Mouse (Mus musculus) E14TG2a.4 (cell line): ENCODE results near the gene Castor1.

Experiments
- H3K27me3 ChIP-seq: 2 replicates; pipeline ENCODE4 v1.6.1; 2014; ENCODE audit warnings: low read length, control low read depth; ENCODE audit not compliant: insufficient read depth
- H3K36me3 ChIP-seq: 2 replicates; pipeline ENCODE4 v1.6.1; 2014; ENCODE audit warnings: low read length, control low read depth; ENCODE audit not compliant: insufficient read depth
- H3K4me1 ChIP-seq: replicated peaks from 2 replicates; pipeline ENCODE4 v1.6.1; 2014; ENCODE audit warnings: low read depth, low read length, control low read depth
- H3K4me3 ChIP-seq: replicated peaks from 2 replicates; pipeline ENCODE4 v1.5.1; 2014; ENCODE audit warnings: mild to moderate bottlenecking, low read length
- H3K9me3 ChIP-seq: 2 replicates; pipeline ENCODE4 v1.6.1; 2014; ENCODE audit warnings: low read length, control low read depth
- CTCF ChIP-seq: conservative IDR thresholded peaks from 2 replicates; pipeline ENCODE4 v1.5.1; 2014; ENCODE audit warnings: low read length
- NANOG ChIP-seq: IDR thresholded peaks from 2 replicates; pipeline ENCODE4 v1.6.1; 2014; ENCODE audit warnings: borderline replicate concordance, low read length, mixed read lengths
- POU5F1 ChIP-seq: IDR thresholded peaks from 2 replicates; pipeline ENCODE4 v1.6.1; 2014; ENCODE audit warnings: low read length, borderline replicate concordance

Castor1 gene

GRCm38 (mm10) chr11:4213107-4213506 is 4.9 kb upstream of the Castor1 start:
- peaks cover 62% of the 10 kb centered on the region for H3K4me1 ChIP-seq
- H3K27me3 ChIP-seq: no peaks in the 10 kb centered on the region
- no peaks in the 10 kb centered on the region for H3K9me3 ChIP-seq
- TF ChIP-seq POU5F1 (no peak), CTCF (no peak), NANOG (no peak)
- H3K4me3 ChIP-seq: peak overlapping the region; percentile 50
- H3K36me3 ChIP-seq: peaks cover 89% of the 10 kb centered on the region

DNA sequence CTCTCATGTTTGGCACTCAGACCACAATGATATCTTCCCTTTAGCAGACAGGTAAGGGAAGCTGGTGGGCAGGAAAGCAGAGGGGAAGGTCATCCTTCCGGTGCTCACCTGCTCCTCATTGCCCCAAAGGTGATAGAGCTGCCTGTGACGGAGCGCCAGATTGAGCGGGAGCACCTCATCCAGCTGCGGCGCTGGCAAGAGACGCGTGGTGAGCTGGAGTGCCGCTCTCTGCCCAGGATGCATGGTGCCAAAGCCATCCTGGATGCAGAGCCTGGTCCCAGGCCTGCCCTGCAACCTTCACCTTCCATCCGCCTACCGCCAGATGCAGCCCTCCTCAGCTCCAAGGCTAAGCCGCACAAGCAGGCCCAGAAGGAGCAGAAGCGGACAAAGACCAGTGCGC is 3.5 kb upstream of the Castor1 start:
- TF ChIP-seq POU5F1 (no peak), CTCF (no peak), NANOG (no peak)
- peaks cover 74% of the 10 kb centered on the region for H3K36me3 ChIP-seq
- H3K4me3 ChIP-seq: peak overlapping the region; percentile 21; the same call in 1 of the 2 replicates
- H3K9me3 ChIP-seq: no peaks in the 10 kb centered on the region
- peaks cover 71% of the 10 kb centered on the region for H3K4me1 ChIP-seq
- no peaks in the 10 kb centered on the region for H3K27me3 ChIP-seq

- TF ChIP-seq POU5F1 (no peak), CTCF (no peak), NANOG (no peak)
- H3K36me3 ChIP-seq: peaks cover 73% of the 10 kb centered on the region
- H3K4me3 ChIP-seq: peak overlapping the region; percentile 21; the same call in 1 of the 2 replicates
- H3K27me3 ChIP-seq: no peaks in the 10 kb centered on the region
- H3K4me1 ChIP-seq: peaks cover 76% of the 10 kb centered on the region
- no peaks in the 10 kb centered on the region for H3K9me3 ChIP-seq
Measured at GRCm38 (mm10) chr11:4215061-4215460, 3.0 kb upstream of the Castor1 start.

- peaks cover 71% of the 10 kb centered on the region for H3K36me3 ChIP-seq
- peak overlapping the region; percentile 90 for H3K4me3 ChIP-seq
- no peak for TF ChIP-seq CTCF
- TF ChIP-seq POU5F1: no peak
- TF ChIP-seq NANOG: no peak
Measured at GRCm38 (mm10) chr11:4216248-4217000, 1.6 kb upstream of the Castor1 start.

GRCm38 (mm10) chr11:4218637-4219036 is 612 bp downstream of the Castor1 start:
- no peaks in the 10 kb centered on the region for H3K27me3 ChIP-seq
- peak overlapping the region; percentile 90 for H3K4me3 ChIP-seq
- H3K4me1 ChIP-seq: peaks cover 87% of the 10 kb centered on the region
- TF ChIP-seq NANOG (no peak), CTCF (no peak), POU5F1 (no peak)
- no peaks in the 10 kb centered on the region for H3K9me3 ChIP-seq
- H3K36me3 ChIP-seq: peaks cover 61% of the 10 kb centered on the region

More at GRCm38 (mm10) chr11:4216248-4217000, 1.6 kb upstream of the Castor1 start:
- peaks cover 89% of the 10 kb centered on the region for H3K4me1 ChIP-seq
- H3K27me3 ChIP-seq: no peaks in the 10 kb centered on the region
- no peaks in the 10 kb centered on the region for H3K9me3 ChIP-seq

- Histone ChIP-seq H3K4me3 (peak overlapping the region; percentile 90), H3K36me3 (peaks cover 54% of the 10 kb centered on the region)
Measured at GRCm38 (mm10) chr11:4219317-4219751, 1.3 kb downstream of the Castor1 start.

DNA sequence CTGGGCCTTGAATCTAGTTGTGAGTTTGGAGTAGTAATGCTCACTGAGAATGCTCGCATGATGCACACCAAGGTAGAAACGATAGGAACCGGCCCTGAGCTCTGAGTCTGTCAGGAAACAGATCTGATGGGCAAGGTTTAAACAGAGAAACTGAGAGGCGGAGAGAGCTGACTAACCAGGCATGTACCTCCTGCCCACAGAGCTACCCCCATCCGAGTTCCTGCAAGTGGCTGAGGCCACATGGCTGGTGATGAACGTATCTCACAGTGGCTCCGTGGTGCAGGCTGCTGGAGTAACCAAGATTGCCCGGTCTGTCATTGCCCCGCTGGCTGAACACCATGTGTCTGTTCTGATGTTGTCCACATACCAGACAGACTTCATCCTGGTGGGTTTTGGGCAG is 1.9 kb downstream of the Castor1 start:
- no peaks in the 10 kb centered on the region for H3K27me3 ChIP-seq
- H3K4me1 ChIP-seq: peaks cover 84% of the 10 kb centered on the region
- TF ChIP-seq CTCF (no peak), POU5F1 (no peak), NANOG (no peak)
- H3K4me3 ChIP-seq: peak overlapping the region; percentile 35; the same call in 1 of the 2 replicates
- no peaks in the 10 kb centered on the region for H3K9me3 ChIP-seq
- peaks cover 48% of the 10 kb centered on the region for H3K36me3 ChIP-seq

More at GRCm38 (mm10) chr11:4219317-4219751, 1.3 kb downstream of the Castor1 start:
- TF ChIP-seq NANOG (no peak), POU5F1 (no peak), CTCF (no peak)
- Histone ChIP-seq H3K4me1 (peaks cover 86% of the 10 kb centered on the region), H3K27me3 (no peaks in the 10 kb centered on the region), H3K9me3 (no peaks in the 10 kb centered on the region)

DNA sequence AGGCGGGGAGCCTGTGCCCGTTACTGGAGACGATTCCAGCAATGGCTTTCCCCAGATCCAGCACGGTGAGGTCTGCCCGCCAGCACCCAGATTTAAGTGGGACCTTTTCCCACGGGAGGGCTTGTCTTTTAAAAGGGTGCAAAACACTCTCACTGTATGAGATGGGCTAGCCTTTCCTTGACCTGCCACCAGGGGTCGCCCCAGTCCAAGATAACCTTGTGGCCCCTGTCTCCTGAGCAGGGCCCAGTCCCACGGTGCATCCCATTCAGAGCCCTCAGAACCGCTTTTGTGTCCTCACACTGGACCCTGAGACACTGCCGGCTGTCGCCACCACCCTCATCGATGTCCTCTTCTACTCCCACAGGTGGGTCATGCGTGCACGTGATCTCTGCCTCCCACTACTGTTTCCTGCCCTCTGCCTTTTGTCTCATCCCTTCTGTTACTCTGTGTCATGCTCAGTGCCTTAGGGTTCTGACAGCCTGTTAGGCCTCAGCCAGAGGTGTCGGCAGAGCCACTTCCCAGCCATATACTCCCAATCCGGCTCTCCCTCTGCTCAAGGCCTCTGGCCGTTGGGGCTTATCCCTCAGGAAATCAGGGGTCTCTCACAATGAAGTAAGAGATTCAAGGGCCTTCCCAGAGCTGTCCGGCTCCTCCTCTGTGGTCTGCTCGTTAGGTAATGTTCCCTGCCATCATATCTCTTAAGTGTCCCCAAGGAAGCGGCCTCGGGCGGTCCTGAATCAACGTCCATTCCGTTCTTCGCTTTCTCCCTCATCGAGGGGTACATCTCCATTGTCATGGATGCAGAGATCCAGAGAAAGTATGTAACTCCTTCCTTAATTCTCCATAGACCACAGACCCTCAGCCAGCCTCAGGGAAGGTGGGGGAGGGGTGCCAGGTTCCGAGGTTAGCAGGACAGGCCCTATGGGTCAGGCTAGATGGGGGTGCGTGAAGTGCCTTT is 2.7 kb downstream of the Castor1 start:
- Histone ChIP-seq H3K4me3 (peak overlapping the region; percentile 35), H3K9me3 (no peaks in the 10 kb centered on the region), H3K4me1 (peaks cover 80% of the 10 kb centered on the region), H3K36me3 (peaks cover 40% of the 10 kb centered on the region), H3K27me3 (no peaks in the 10 kb centered on the region)
- peak; percentile 93 for TF ChIP-seq CTCF
- no peak for TF ChIP-seq NANOG
